Comparison of ENCODE assay signal across 8 mouse cellular contexts in the genomic region with DNA sequence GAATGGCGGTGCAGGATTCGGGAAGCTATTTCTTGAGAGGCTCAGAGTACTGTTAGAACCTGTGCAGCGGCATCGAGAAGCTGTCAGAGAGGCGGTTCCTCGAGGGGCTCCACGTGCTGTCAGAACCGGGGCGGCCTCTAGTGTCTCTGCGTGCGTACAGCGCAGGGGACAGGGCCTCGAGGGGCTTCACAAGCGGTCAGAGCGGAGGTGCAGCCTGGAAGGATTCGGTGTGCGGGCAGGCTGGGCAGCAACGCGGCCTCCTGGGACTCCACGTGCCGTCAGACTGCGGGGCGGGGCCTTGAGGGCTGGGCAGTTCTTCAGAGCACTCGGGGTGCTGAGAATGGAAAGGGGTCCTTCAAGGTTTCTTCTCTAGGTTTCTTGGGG. TPM values are rescaled to one million over a fixed set of nuclear protein-coding genes. Genes with fewer than 3 reads are reported as not detected.
DNase-seq lines count a peak whose midpoint lies in the region; ATAC-seq and TF ChIP-seq lines count a peak whose summit lies in the region.

No protein-coding gene starts in this region.

- peak; percentile 80 for ATAC-seq in forebrain, embryonic 16.5 days
- ATAC-seq in liver, embryonic 15.5 days (ENCODE audit: insufficient read depth): peak; percentile 43
- ATAC-seq in stomach, embryonic 15.5 days (ENCODE audit: insufficient read depth, low FRiP score, low read depth): peak; percentile 57; the same call in 1 of the 2 replicates

- no peak for DNase-seq in heart, embryonic 10.5 days (ENCODE audit: low spot score)
- DNase-seq in heart, postnatal 4 days: no peak
- no peak for DNase-seq in MEL (ENCODE audit: low read depth, low spot score)
- no peak for DNase-seq in right cerebral cortex, postnatal 4 days
- DNase-seq in frontal cortex, adult 2 months (ENCODE audit: extremely low spot score in 1 of 2, low spot score in 1 of 2): no peak

- no peak for TF ChIP-seq EP300 in MEL (IDR thresholded peaks at IDR 0.05; ENCODE audit: low read depth in 1 of 2, low read length in 2 of 2)

- WGBS in heart, embryonic 10.5 days: 0% methylated on average over 24 of the region's 24 CpGs
- WGBS in forebrain, embryonic 16.5 days: 2% methylated on average over 24 of the region's 24 CpGs
- WGBS in liver, embryonic 15.5 days (ENCODE audit: insufficient replicate concordance): under 1% methylated on average over 24 of the region's 24 CpGs
- WGBS in stomach, embryonic 15.5 days: 0% methylated on average over 24 of the region's 24 CpGs

- peaks cover 13% of the 10 kb centered on the region for H3K4me1 ChIP-seq in heart, embryonic 10.5 days
- H3K4me1 ChIP-seq in MEL (ENCODE audit: control insufficient read depth in 1 of 2, insufficient read depth in 2 of 2, low read length in 2 of 2): peaks cover 0 to 6% of the 10 kb centered on the region in 2 experiments; a peak in 1 of 4 replicates
- peaks cover 12% of the 10 kb centered on the region for H3K4me1 ChIP-seq in forebrain, embryonic 16.5 days (replicated peaks; ENCODE audit: control insufficient read depth, insufficient read depth, low read length)
- peaks cover 25% of the 10 kb centered on the region for H3K4me1 ChIP-seq in liver, embryonic 15.5 days (replicated peaks)
- H3K4me1 ChIP-seq in stomach, embryonic 15.5 days: peaks cover 12% of the 10 kb centered on the region

- no peaks in the 10 kb centered on the region for H3K79me2 ChIP-seq in MEL (ENCODE audit: control insufficient read depth, insufficient read depth, low read length, poor library complexity)

- no peak for TF ChIP-seq POLR2A in MEL (IDR thresholded peaks at IDR 0.05; ENCODE audit: control insufficient read depth in 1 of 2, insufficient read depth in 1 of 2, low read depth in 1 of 2, low read length in 2 of 2, poor library complexity in 1 of 2)

- no peak; a peak in 1 of 6 replicates for TF ChIP-seq CTCF in MEL (IDR thresholded peaks at IDR 0.05 in 2 of 3, conservative IDR thresholded peaks at IDR 0.05 in 1 of 3; ENCODE audit: control insufficient read depth in 1 of 3, insufficient read depth in 1 of 3, low read depth in 2 of 3, low read length in 3 of 3, poor library complexity in 1 of 3, severe bottlenecking in 1 of 3)

- H3K27me3 ChIP-seq in heart, embryonic 10.5 days (ENCODE audit: insufficient read depth, poor library complexity, severe bottlenecking): 0 out of 2 replicates have a peak, but pooled peaks cover 13% of the 10 kb centered on the region
- no peaks in the 10 kb centered on the region for H3K27me3 ChIP-seq in MEL (ENCODE audit: control insufficient read depth in 1 of 2, insufficient read depth in 2 of 2, low read length in 2 of 2)
- no peaks in the 10 kb centered on the region for H3K27me3 ChIP-seq in forebrain, embryonic 16.5 days (replicated peaks; ENCODE audit: control insufficient read depth, insufficient read depth, low read length)
- H3K27me3 ChIP-seq in liver, embryonic 15.5 days: no peaks in the 10 kb centered on the region
- H3K27me3 ChIP-seq in stomach, embryonic 15.5 days (replicated peaks): no peaks in the 10 kb centered on the region

- TF ChIP-seq RAD21 in MEL (IDR thresholded peaks at IDR 0.05; ENCODE audit: low read depth, low read length): no peak

- H3K4me2 ChIP-seq in forebrain, embryonic 16.5 days (ENCODE audit: low read length): peak overlapping the region; percentile 95
- H3K4me2 ChIP-seq in liver, embryonic 15.5 days: peak overlapping the region; percentile 99
- H3K4me2 ChIP-seq in stomach, embryonic 15.5 days: peak overlapping the region; percentile 100

- H3K36me3 ChIP-seq in heart, embryonic 10.5 days: no peaks in the 10 kb centered on the region
- H3K36me3 ChIP-seq in MEL (ENCODE audit: control insufficient read depth in 1 of 2, insufficient read depth in 2 of 2, low read length in 2 of 2): peaks cover 0 to 3% of the 10 kb centered on the region in 2 experiments; a peak in 1 of 4 replicates
- no peaks in the 10 kb centered on the region for H3K36me3 ChIP-seq in forebrain, embryonic 16.5 days (ENCODE audit: control insufficient read depth, insufficient read depth)
- peaks cover 8% of the 10 kb centered on the region for H3K36me3 ChIP-seq in liver, embryonic 15.5 days (replicated peaks)
- H3K36me3 ChIP-seq in stomach, embryonic 15.5 days: no peaks in the 10 kb centered on the region

- peak overlapping the region; percentile 83 for H3K27ac ChIP-seq in heart, embryonic 10.5 days
- no peak overlapping the region for H3K27ac ChIP-seq in MEL (ENCODE audit: control insufficient read depth, low read depth, low read length)
- no peak overlapping the region for H3K27ac ChIP-seq in forebrain, embryonic 16.5 days (ENCODE audit: low read length)
- no peak overlapping the region; the same call in 1 of the 2 replicates for H3K27ac ChIP-seq in liver, embryonic 15.5 days (replicated peaks)
- H3K27ac ChIP-seq in stomach, embryonic 15.5 days: no peak overlapping the region

- peak overlapping the region; percentile 69 for H3K4me3 ChIP-seq in heart, embryonic 10.5 days
- peak overlapping the region; percentile 60 to 69 for H3K4me3 ChIP-seq in MEL (ENCODE audit: control insufficient read depth in 1 of 2, insufficient read depth in 1 of 2, low read depth in 2 of 2, low read length in 2 of 2)
- H3K4me3 ChIP-seq in forebrain, embryonic 16.5 days (replicated peaks; ENCODE audit: low read length): peak overlapping the region; percentile 76
- peak overlapping the region; percentile 63 for H3K4me3 ChIP-seq in liver, embryonic 15.5 days (replicated peaks)
- H3K4me3 ChIP-seq in stomach, embryonic 15.5 days (replicated peaks): peak overlapping the region; percentile 69

- peak overlapping the region; percentile 67 for H3K9ac ChIP-seq in MEL (ENCODE audit: control insufficient read depth, low read depth, low read length, poor library complexity, severe bottlenecking)
- peak overlapping the region; percentile 43 for H3K9ac ChIP-seq in forebrain, embryonic 16.5 days (replicated peaks; ENCODE audit: low read depth, low read length)
- peak overlapping the region; percentile 58 for H3K9ac ChIP-seq in liver, embryonic 15.5 days
- peak overlapping the region; percentile 23; the same call in 1 of the 2 replicates for H3K9ac ChIP-seq in stomach, embryonic 15.5 days

- no peaks in the 10 kb centered on the region for H3K9me3 ChIP-seq in heart, embryonic 10.5 days
- no peaks in the 10 kb centered on the region for H3K9me3 ChIP-seq in MEL (replicated peaks; ENCODE audit: insufficient read depth, low read length)
- no peaks in the 10 kb centered on the region for H3K9me3 ChIP-seq in forebrain, embryonic 16.5 days (ENCODE audit: control insufficient read depth, low read length)
- no peaks in the 10 kb centered on the region for H3K9me3 ChIP-seq in liver, embryonic 15.5 days (replicated peaks)
- no peaks in the 10 kb centered on the region for H3K9me3 ChIP-seq in stomach, embryonic 15.5 days

TF ChIP-seq in MEL, 35 proteins besides CTCF, POLR2A, EP300 and RAD21 (continues in another document):
- TF ChIP-seq USF1 (IDR thresholded peaks at IDR 0.05; ENCODE audit: low read depth, low read length) (peak; percentile 29; the same call in 1 of the 2 replicates), MYC (IDR thresholded peaks at IDR 0.05; ENCODE audit: low read depth, low read length) (peak; percentile 91), MAX (IDR thresholded peaks at IDR 0.05; ENCODE audit: low read length) (peak; percentile 94), POLR2AphosphoS5 (IDR thresholded peaks at IDR 0.05; ENCODE audit: borderline replicate concordance, low read depth, low read length) (no peak), ZNF384 (IDR thresholded peaks at IDR 0.05; ENCODE audit: low read depth, low read length) (no peak), ZMIZ1 (IDR thresholded peaks at IDR 0.05; ENCODE audit: low read depth, low read length) (no peak), SIN3A (IDR thresholded peaks at IDR 0.05; ENCODE audit: low read length) (peak; percentile 92), KAT2A (conservative IDR thresholded peaks at IDR 0.05; ENCODE audit: low read depth, low read length) (no peak), ETS1 (IDR thresholded peaks at IDR 0.05; ENCODE audit: low read depth, low read length) (no peak)

RNA-seq across cellular contexts. Expression of a gene that starts 0.6 kb away (rescaled TPM):
- 1.5 and 2.4 TPM in 2 replicates for polyA plus RNA-seq in heart, embryonic 10.5 days (2016; fragmentation: Nextera tagmentation; extraction: Ambion mirVana)
- 1 to 10 TPM; 1.2 to 1.8 TPM for total RNA-seq in heart, postnatal 4 days (2021)
- 0.23 and 0.29 TPM in 2 replicates for total RNA-seq in MEL (2012; rRNA removed)
- polyA plus RNA-seq in MEL (2012; ENCODE audit: insufficient read depth in 1 of 2, insufficient read length in 2 of 2, low read depth in 1 of 2, low replicate concordance in 2 of 2, missing spikeins in 1 of 2): under 1 TPM in 1 of 2 experiments, not detected in 1; 0.39 TPM
- 3.1 and 5.9 TPM in 2 replicates for polyA plus RNA-seq in forebrain, embryonic 16.5 days (2015; fragmentation: Nextera tagmentation; extraction: Ambion mirVana)
- 3.4 and 3.5 TPM in 2 replicates for polyA plus RNA-seq in liver, embryonic 15.5 days (2015; fragmentation: Nextera tagmentation; extraction: Ambion mirVana)
- polyA plus RNA-seq in stomach, embryonic 15.5 days (2015; fragmentation: Nextera tagmentation; extraction: Ambion mirVana): 5.1 and 5.7 TPM in 2 replicates
- polyA plus RNA-seq in frontal cortex, adult 2 months (2012; rRNA removed): 7.1 and 7.2 TPM in 2 replicates

RNA-seq across cellular contexts. Expression of a gene that starts 38.2 kb away (rescaled TPM):
- polyA plus RNA-seq in heart, embryonic 10.5 days (2016; fragmentation: Nextera tagmentation; extraction: Ambion mirVana): 0.53 and 0.69 TPM in 2 replicates
- under 1 TPM; 0.20 to 0.38 TPM for total RNA-seq in heart, postnatal 4 days (2021)
- not detected in 2 replicates for total RNA-seq in MEL (2012; rRNA removed)
- polyA plus RNA-seq in MEL (2012; ENCODE audit: insufficient read depth in 1 of 2, insufficient read length in 2 of 2, low read depth in 1 of 2, low replicate concordance in 2 of 2, missing spikeins in 1 of 2): not detected
- 0.42 and 0.43 TPM in 2 replicates for polyA plus RNA-seq in forebrain, embryonic 16.5 days (2015; fragmentation: Nextera tagmentation; extraction: Ambion mirVana)
- 0.15 and 0.26 TPM in 2 replicates for polyA plus RNA-seq in liver, embryonic 15.5 days (2015; fragmentation: Nextera tagmentation; extraction: Ambion mirVana)
- polyA plus RNA-seq in stomach, embryonic 15.5 days (2015; fragmentation: Nextera tagmentation; extraction: Ambion mirVana): 0.80 and 1.0 TPM in 2 replicates
- 0.42 and 0.44 TPM in 2 replicates for polyA plus RNA-seq in frontal cortex, adult 2 months (2012; rRNA removed)

RNA-seq across cellular contexts. Expression of a gene that starts 39.8 kb away (rescaled TPM):
- 7.7 and 7.9 TPM in 2 replicates for polyA plus RNA-seq in heart, embryonic 10.5 days (2016; fragmentation: Nextera tagmentation; extraction: Ambion mirVana)
- total RNA-seq in heart, postnatal 4 days (2021): 1 to 10 TPM; 6.1 to 6.2 TPM
- 0.04 and 0.13 TPM in 2 replicates for total RNA-seq in MEL (2012; rRNA removed)
- under 1 TPM in 1 of 2 experiments, not detected in 1; 0.93 TPM for polyA plus RNA-seq in MEL (2012; ENCODE audit: insufficient read depth in 1 of 2, insufficient read length in 2 of 2, low read depth in 1 of 2, low replicate concordance in 2 of 2, missing spikeins in 1 of 2)
- 32.9 and 34.3 TPM in 2 replicates for polyA plus RNA-seq in forebrain, embryonic 16.5 days (2015; fragmentation: Nextera tagmentation; extraction: Ambion mirVana)
- polyA plus RNA-seq in liver, embryonic 15.5 days (2015; fragmentation: Nextera tagmentation; extraction: Ambion mirVana): 1.5 and 1.6 TPM in 2 replicates
- 8.4 and 9.1 TPM in 2 replicates for polyA plus RNA-seq in stomach, embryonic 15.5 days (2015; fragmentation: Nextera tagmentation; extraction: Ambion mirVana)
- 16.5 and 18.1 TPM in 2 replicates for polyA plus RNA-seq in frontal cortex, adult 2 months (2012; rRNA removed)
